Mouse (Mus musculus): ENCODE data around the gene Olfr340. TPM values are rescaled to one million over a fixed set of nuclear protein-coding genes. Genes with fewer than 3 reads are reported as not detected.
"Not testable (repeated sequence)": the region's sequence is repeated elsewhere in the genome, so short reads cannot be mapped to it uniquely, and the experiment has no call there.

The Olfr340 gene
- not detected for total RNA-seq (2021)
- long read RNA-seq, experiment 1 = 0 reads
- long read RNA-seq, experiment 2 = 0 reads

DNA sequence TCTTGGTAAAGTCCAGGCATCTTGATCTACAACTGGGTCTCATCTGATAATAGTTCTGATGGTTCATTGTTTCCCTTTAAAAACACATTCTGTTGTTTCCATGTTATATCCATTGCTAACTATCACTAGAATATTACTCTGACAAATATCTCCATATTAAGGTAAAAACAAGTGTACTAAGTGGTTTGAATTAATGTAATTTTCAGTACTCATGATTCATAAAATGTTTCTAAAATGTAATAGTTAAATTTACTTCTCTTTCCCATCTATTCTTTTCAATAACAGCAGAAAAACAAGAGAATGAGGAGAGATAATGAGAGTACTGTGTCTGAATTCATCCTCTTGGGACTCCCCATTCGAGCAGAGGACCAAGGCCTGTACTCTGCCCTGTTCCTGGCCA is at the start of gene Olfr340:
Gene Olfr340 (plus strand): TSS at position 301 of the 400 bp plus-strand sequence.
- no peak for DNase-seq
- intact Hi-C loops (cut with DNase I) = no loop called here

GRCm38 (mm10) chr2:36415174-36415573 is 37.2 kb upstream of the Olfr340 start:
- DNase-seq; intact Hi-C loops (cut with DNase I): not testable (repeated sequence)

GRCm38 (mm10) chr2:36415591-36415990 is 36.8 kb upstream of the Olfr340 start:
- intact Hi-C loops (cut with DNase I); DNase-seq: not testable (repeated sequence)

DNA sequence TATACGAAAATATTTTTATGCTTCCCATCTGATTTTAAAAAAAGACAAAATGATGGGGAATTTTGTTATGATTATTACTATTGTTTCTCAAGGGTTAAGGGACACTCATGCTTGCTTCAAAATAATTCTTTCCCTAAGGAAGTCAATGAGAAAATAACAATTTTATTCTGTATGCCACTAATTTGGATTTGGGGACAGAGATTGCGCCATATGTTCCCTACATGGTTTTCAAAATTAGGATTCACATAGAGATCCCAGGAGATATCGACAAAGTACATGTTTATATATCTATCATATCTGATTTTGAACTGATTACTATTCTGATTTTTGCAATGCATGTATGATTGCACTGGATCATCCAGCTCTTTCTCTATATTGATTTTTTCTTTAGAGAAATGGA is 33.7 kb upstream of the Olfr340 start, which contains the start of gene Olfr339:
Gene Olfr339 (plus strand): TSS at position 301 of the 400 bp plus-strand sequence.
- intact Hi-C loops (cut with DNase I) = no loop called here

GRCm38 (mm10) chr2:36473634-36474033 is 21.2 kb downstream of the Olfr340 start:
- no peak for DNase-seq
- intact Hi-C loops (cut with DNase I) = no loop called here

More for the DNA sequence above, 33.7 kb upstream of the Olfr340 start, which contains the start of gene Olfr339:
- no peak for DNase-seq

DNA sequence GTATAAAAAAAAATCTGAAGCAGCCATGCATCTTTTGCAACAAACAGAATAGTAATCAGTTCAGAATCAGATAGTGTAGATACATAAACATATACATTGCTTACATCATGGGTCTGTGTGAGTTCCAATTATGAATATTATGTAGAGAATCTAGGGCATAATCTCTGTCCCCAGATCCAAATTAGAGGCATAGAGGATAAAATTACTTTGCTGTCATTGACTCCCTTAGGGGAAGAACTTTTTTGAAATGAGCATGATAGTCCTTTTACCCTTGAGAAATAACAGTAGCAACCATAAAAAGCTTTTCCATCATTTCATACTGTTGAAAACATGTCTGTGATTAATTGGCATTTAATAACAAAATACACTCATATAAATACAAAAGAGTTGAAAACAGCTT is 30.0 kb downstream of the Olfr340 start, which contains the start of gene Olfr341:
Gene Olfr341 (minus strand): TSS at position 101 of the 400 bp plus-strand sequence.
- no peak for DNase-seq
- intact Hi-C loops (cut with DNase I) = no loop called here

Other genes with a start within 250 kb of the Olfr340 start
- gene Ptgs1, start 222.2 kb upstream of the Olfr340 start, total RNA-seq (2021) = 10 to 100 TPM; 19.0 to 21.4 TPM
- not detected for gene Olfr338, start 79.1 kb upstream of the Olfr340 start, total RNA-seq (2021)
- gene Olfr339, start 33.6 kb upstream of the Olfr340 start, total RNA-seq (2021) = not detected
- not detected for gene Olfr341, start 29.9 kb downstream of the Olfr340 start, total RNA-seq (2021)
- gene Olfr342, start 72.4 kb downstream of the Olfr340 start, total RNA-seq (2021) = not detected
- under 1 TPM in 1 of 2 experiments, not detected in 1; 0.02 TPM for gene Olfr344, start 114.1 kb downstream of the Olfr340 start, total RNA-seq (2021)
- gene Olfr345, start 187.5 kb downstream of the Olfr340 start, total RNA-seq (2021) = not detected
- gene Olfr346, start 233.2 kb downstream of the Olfr340 start, total RNA-seq (2021) = not detected